Mouse (Mus musculus) urinary bladder, postnatal 4 days (tissue): Measurements from ENCODE around the gene Erc2.

Experiments used
- DNase-seq, 2 experiments: peaks; one replicate each; pipeline ENCODE4 v3.0.0; 2021 to 2022; ENCODE audit warnings: low spot score in 2 of 2

The Erc2 gene

DNA sequence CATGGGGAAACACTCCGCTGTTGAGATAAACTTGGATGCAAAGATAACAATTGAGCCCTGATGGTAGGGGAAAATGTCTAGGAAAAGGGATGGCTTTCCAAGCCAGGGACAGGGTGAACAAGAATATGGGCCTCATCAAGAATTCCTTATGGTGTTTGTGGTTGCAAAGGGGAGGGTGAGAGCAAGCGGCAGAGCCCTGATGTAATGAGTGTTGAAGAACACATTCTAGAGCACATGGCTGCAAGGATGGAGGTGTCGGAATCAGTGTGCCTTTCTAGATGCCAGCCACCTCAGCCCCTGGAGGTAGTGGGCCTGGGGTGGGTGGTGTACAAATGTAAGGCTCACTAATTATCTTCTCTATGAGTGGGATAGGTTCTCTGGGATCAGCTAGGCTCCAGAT lies 313.5 kb downstream of the Erc2 start:
- DNase-seq = no peak

DNA sequence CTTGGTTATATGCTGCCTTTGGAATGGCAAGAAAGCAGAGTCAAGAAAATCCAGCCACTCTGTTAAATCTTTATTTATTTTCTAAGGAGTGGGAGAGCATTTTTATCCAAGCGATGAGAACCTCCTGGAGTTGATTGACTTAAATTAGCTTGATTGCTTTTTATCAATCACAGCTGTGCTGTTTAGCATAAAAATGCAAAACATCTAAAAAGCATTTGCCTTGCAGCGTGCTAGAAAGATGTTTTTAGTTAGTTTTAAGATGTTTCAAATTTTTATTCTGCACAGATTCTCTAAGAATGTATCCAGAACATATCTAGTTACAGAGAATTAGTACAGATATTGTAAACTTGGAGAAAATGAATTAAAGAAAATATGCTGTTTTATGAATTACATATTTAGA lies 315.7 kb downstream of the Erc2 start:
- no peak for DNase-seq

DNA sequence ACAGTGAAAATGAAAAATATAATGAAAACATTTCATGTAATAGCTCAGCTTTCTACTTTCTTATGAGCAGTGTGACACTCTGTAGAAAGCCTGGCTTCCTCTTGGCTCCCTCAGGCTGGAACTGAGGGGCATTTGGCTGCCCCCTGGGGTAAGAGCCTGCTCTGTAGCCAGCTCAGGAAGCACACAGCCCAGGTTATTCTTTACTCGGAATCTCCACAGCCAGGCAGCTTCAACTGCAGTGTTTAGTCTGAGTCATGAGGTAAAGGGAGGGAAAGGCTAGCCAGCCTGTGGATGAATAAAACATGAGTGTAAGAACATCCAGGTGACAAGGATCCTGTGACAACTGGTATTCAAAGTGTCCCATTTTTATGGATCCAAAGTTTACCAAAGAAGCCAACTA lies 323.0 kb downstream of the Erc2 start:
- DNase-seq = no peak

DNA sequence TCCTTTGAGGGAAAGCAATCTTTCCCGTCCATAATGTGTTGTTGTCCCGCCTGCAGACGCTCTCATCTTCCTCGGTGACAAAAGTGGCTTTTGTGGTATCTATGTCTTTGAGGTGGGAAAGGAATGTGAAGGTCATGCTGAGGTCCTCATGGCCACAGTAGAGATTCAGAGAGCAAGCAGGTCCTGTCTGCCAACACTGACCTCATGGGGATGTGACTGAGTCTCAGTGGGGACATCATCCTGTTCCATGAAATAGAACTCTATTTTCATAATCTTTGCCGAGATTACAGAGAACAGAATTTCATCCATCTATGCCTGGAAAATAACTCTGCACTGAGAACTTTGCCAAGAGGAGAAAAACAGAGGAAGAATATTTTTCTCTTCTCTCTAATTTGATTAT lies 324.0 kb downstream of the Erc2 start:
- no peak for DNase-seq

DNA sequence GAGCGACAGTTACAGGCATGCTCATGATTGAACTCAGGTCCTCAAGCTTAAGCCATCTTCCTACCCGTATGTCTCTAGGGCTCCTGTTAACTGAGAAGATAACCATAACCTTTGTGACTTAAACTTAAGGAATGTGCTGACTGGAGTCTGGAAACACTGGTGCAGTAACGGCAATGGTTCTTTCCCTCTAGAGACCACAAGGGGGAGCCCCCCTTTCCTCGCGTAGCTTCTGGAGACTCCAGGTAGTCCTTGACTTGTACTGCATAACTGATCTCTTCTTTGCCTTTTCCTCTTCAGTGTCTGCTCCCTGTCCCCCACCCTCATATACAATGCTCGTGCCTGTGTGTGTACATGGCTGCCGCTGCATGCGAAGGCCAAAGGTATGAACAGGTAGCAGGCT lies 326.2 kb downstream of the Erc2 start:
- no peak for DNase-seq

DNA sequence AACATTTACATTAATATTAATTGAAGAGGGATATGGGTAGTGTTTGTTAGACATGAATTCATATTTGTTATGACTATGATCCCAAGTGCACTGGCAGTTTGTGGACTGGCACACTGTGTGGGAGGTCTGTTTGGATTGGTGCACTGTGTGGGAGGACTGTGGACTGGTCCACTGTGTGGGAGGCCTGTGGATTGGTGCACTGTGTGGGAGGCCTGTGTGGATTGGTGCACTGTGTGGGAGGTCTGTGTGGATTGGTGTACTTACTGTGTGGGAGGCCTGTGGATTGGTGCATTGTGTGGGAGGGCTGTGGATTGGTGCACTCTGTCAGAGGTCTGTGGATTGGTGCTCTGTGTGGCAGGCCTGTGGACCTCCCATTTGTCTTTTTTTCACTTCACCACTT lies 331.6 kb downstream of the Erc2 start:
- DNase-seq = no peak

DNA sequence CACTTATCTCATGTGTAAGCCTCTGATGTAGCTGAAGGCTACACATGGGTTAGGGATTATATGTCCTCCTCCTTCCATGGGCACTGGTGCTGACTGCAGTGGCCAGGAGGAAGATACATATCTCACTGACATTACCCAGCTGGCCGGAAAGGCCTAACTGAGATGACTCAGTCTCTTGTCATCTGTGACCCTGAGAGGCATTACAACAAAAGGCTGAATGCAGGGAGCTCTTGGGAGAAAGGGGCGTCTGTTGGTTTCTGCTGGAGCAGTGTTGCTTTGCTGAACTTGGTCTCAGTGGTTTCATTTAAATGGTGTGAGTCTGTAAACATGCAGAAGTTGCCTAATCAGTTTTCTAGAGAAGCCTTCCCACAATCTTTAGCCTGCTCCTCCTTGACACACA lies 334.6 kb downstream of the Erc2 start:
- DNase-seq = no peak

DNA sequence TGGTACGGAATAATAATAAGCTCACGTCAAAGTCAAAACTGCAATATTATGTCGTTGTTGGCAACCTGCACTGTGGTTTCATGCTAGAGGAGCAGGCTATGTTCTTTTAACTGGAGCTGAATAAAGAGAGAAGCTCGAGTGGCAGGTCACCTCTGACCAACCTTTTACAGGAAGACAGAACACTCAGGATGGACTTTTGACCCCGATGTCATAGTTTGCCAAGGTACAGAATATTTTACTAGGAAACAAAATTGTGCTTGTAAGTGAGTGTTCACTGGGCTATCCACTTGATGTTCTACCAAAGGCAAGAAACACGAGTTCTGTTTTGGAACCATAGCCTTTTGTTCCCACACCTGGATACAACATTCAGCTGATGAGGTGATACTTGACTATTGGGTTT lies 351.5 kb downstream of the Erc2 start:
- no peak for DNase-seq

DNA sequence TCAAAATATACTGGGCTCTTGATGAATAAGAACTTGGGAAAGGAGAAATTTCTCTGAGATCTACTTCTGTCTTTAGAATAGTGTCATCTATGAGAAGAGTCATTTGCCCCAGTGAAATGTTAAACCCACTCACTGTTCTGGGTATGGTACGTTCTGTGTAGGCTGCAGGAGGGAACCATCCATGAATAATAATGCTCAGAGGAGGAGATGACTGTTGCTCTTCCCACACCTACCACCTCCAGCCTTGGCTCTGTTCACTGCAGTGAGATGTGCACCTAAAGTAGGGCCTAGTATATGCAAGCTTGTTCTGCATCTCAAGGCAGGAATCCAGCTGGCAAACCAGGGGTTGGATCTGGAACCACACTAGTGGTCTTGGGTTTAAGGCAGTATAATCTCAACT lies 353.4 kb downstream of the Erc2 start:
- no peak for DNase-seq

DNA sequence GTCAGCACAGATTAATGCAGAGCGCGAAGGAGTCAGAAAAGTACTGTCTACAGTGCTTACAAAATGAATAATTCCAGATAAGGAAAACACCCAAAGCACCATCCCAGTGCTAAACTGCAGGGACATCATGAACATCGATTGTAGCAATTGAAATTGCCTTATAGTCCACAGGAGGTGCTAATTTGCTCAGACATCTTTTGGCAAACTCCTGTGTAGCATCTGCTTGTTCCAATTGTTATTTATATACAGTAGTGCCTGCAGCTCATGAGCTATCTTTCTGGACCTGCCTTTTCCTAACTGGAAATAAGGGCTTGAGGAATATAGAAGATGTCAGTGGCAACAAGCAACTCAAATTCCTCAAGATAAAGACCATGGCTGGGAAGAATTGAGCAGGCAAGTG lies 362.5 kb downstream of the Erc2 start:
- DNase-seq = no peak

DNA sequence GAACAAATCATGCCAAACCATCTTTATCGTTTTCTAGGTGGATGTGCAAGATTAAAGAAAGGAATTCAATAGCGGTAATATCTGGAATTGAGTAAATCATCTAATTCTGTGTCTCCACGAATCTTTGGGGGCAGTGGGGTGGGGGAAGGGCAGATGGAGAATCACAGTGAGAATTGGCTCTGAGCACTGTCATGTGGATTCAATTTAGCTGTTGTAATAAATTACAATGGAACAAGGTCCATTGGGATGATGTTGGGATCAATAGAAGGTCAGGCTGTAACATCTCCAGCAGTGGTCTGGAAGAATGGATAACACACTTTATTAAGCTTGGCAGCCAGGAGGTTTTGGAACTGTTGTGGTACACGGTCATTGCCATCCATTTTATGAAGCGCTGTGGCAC lies 363.0 kb downstream of the Erc2 start:
- no peak for DNase-seq

DNA sequence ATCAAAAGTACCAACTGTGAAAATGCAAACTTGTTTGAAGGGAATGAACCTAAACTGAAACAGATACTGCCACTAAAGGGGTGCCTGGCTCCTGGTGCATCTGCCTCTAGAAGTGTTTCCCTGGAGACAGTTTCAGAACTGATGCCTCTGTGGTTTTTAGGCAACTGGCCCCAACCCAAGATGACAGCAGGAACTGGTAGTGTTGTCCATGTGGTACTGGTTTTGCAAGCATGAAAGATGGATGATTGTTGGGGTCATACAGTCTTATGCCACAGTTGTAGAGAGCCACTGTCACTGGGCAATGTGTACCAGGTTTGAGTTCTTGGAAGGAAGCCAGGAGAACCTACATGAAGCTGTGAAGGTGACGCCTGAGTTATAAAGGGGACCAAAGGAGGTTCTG lies 365.2 kb downstream of the Erc2 start:
- DNase-seq = no peak

DNA sequence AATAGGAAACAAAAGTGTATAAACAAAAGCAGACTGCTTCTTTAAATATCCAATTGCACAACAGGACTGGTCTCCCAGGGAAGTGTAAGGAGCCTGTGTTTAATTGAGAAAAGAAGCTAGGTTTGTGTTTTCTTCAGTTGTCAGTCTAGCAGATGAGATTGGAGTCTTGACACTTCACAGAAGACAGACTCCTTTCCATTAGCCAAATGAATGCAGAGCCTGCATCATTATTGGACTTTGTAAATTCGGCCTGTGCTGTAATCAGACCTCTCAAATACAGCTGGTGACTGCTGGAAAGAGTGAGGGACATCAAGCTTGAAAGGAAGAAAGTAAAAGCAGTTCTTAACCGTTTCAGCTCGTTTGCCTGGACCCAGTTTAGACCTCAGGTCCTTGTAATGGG lies 376.3 kb downstream of the Erc2 start:
- DNase-seq = no peak

DNA sequence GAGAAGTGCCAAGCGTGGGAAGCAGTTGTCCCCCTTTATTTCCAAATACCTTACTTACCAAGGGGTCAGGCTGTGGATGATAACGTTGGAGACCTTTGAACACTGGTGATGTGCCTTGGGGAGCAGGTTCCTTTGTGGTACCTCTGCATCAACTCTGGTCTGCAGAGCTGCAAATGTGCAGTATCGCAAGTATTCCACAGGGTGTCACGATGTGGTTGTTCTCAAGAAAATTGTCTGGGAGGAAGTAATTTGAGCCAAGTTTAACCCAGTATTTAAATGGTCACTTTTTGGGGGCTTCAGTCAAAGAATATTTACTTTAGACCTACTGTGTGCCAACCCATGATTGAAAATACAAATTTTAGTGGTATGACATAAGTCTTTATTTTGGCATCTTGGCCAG lies 381.8 kb downstream of the Erc2 start:
- no peak for DNase-seq

DNA sequence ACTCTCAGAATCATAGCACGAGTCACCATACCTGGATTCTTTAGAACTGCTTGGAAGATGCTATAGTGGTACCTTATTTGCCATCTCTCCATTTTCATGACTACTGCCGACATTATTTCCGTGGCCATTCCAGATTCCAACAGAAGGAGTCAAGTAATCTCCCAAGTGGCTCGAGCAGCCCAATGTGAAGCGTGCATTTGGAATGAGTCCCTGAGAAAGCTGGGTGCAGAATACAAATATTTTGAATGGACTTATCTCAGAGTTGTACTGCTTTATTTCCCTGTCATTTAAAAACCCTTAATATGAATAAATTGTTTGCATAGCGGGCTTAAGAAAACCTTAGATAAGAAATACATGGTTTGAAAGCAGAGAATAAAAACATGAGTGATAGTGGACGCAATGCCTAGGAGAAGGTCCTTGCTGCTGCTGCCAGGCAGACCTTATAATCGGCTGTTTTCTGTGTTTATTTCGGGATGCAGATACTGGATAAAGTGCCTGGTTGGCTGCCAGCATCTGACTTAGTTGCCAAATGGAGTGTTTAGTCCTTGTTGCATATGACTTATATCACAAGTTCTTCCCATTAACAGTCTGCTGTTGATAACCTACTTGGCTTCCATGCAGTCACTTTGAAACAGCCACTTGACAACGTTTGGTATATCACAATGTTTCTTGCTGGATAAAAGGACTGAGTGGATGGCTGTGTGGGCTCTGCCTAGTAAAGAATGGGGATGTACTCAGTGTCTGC lies 388.5 kb downstream of the Erc2 start:
- DNase-seq = no peak

DNA sequence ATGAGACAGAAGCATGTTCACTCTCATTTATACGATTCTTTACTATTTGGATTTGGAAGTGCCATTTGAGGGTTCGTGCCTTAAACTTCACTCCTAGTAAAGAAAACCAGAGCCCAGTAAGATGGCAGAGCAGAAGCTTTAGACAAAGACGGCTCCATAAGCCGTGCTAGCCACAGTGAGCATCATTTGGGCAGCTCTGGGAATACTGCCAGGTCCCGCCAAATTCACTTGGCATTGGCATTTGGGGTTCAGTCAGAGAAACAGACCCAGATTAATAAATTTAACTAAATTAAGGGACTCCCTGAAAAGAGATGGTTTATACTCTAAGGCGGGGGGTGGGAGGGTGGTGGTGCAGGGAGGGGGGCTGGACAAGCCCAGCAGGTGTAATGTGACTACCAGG lies 401.0 kb downstream of the Erc2 start:
- no peak for DNase-seq

DNA sequence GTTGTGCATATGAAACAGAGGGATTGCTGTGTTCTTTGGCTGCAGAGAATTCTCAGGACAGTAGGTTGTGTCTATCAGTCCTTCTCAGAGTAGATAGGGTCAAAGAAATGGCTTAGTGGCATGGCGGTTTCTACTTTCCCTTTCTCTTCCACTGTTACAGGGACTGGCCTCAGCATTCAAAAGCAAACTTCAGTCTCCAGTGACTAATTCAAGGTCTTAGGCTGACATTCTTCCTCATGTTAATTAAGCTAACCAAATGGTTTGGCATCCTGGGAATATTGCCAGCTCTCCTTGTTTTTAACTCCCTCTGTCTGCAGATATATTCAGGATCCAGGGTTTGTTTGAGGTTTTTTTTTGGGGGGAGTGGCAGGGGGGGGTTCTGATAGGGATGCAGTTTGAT lies 408.6 kb downstream of the Erc2 start:
- DNase-seq = no peak

DNA sequence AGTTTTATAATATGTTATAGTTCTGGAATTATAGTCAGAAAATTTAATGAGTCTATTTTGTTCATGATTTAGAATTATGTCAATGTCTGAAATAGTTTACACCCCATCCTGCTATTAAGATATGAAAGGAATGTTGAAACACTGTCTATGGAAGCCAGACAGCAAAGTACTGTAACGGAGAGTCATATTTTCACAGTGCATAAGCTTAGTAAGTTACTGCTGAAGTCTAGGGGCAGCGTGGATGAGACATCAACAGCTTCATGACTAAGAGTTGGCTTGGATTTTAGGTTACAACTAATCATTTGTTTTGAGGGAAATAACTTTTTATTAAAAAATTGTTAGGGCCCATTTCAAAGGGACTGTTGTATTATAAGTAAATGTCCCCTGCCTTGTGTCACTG lies 412.8 kb downstream of the Erc2 start:
- DNase-seq = no peak

DNA sequence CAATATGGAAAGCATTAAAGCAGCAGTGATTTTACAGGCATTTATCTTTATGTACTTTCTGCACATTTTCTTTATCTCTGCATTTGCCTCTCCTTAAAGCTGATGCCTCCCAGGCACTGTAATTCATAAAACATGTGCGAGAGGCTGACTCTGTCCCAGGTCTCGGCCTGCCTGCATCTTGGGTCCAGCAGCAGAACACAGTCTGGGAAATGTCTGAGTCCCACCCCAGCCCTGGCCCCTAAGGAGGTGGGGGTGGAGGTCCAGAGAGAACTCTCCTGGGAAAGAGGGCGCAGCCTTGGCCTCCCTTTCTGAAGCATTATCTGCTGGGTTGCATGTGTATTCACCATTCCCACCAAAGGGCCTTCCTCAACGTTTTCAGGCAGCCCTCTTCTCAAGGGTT lies 420.9 kb downstream of the Erc2 start:
- DNase-seq = peak in 1 of 2 experiments; percentile 46

DNA sequence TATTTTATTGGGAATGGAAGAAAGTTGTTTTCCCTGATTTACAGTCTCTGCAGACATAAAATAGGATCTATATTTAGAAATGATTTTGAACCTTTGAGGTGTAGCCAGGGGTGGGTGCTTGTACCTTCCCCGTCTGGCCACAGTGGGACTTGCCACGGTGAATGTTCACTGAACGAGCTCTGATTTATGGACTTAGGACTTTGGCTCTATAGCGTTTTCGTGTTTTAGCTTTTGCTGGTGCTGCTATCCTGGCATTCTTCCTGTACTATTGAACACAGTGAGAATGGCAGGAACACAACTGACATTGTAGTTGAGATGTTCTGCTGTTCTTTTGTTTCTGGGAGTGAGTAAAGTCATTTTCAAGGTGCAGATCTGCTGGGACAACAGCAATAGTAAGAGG lies 429.4 kb downstream of the Erc2 start:
- no peak for DNase-seq

DNA sequence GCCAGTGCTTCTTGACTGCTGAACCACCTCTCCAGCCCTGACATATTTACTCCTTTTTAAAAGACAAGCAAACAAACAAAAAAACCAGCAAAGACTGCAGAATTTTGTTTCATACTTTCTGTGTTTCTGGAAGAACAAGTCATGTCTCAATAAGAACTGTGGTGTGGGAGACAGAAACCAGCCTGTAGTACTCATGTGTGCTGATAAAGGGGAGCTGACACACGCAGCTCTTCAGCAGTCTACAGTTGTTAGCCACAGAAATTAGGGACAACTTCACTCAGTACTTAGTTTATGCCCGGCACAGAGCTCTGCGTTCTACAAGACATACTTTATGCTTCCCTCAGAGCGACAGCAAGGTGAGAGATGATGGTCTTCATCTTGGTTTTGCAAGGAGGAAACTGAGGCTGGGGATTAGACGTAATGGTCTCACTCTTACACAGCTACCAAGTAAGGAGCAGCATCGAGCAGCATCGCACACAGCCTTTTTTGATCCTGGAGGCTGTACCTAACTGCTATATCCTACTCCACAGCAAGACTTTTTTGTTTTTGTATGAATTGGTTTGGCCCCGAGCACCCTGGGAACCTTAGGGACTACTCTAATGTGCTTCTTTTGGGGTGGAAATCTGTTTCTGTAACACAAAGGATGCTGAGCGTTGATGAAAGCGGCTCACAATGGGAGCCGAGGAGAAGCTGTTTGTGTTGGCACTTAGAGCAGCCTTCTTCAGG lies 435.1 kb downstream of the Erc2 start:
- DNase-seq = no peak

DNA sequence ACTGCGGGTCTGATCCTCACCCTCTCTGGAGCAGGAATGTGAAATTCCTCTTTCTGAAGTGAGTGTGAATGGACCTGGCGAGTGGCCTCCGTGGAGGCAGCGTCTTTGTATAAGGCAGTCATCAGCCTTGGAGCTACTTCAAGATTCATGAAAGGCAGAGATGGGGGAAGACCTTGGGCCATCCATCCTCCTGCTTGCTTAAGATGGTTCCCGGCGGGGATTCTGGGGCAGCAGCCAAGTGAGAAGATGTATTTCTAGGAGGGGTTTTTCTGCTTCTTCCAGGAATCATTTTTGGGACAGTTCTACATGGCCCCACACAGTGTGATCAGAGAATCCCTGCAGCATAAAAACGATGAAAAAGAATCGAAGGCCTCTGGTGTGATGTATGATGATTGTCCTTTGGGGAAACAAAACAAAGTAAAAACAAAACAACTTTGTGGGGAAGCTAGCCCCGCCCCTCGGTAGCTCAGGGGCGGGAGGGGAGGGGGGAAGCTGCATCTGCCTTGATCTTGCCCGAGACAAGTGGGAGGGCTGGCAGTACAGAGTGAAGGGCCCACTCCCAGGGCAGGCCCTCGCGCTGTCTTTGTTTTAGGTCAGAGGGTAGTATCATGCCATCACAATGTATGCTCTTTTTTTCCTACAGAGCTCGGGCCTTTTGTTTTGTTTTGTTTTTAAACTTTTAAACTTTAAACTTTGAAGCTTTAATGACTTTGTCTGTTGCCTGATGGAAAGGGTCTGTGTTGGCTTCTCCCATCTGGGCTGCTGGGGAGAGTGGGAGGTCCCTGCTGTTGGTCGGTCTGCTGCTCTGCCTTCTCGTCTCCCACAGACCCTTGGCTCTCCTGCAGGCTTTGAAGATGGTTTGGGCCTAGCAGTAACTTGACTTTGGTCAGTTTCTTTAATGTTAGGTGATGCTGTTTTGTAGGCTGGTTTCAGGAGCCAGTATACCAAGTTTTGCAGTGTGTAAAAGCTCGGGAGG lies 435.9 kb downstream of the Erc2 start:
- DNase-seq = peak; percentile 46 to 60

DNA sequence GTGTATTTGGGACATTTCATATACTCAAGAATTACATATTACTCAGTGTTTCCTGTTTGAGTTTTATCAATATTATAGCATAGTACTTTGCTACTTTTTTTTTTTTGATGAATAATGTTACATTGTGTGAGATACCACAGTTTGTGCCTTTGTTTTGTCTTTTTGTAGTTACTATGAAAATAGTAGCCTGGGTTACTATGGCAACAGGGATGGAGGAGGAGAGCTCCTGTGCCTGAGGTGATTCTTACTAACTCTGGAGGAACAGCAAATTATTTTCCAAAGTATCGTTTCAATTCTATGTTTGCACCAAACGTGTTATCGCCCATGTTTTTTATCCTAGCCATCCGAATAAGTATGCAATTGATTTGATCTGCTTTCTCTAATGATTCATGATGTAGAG lies 438.7 kb downstream of the Erc2 start:
- no peak for DNase-seq
